Mouse (Mus musculus) megakaryocyte, adult 5-6 weeks (primary cell): ENCODE results near the gene Itpripl2. TPM values are rescaled to one million over a fixed set of nuclear protein-coding genes. Genes with fewer than 3 reads are reported as not detected.

ENCODE experiments used
- ATAC-seq: 2 replicates; pipeline ENCODE4 v1.8.0; 2016; ENCODE audit warnings: mild to moderate bottlenecking, inconsistent platforms; ENCODE audit not compliant: poor library complexity, severe bottlenecking
- total RNA-seq, 2 experiments: library from RNA; stranded (forward) in 1 of 2; stranded (reverse) in 1 of 2; fragments of 153-499, 151-499 nt in 1 of 2; fragments of 221-1000, 200-1000 nt in 1 of 2; gene quantifications; 2 replicates each; pipeline versions ENCODE4 v1.2.3 to v1.2.4; 2015 to 2017

Itpripl2 gene
- total RNA-seq (2015) (16.5 and 17.1 TPM in 2 replicates), total RNA-seq (2017) (32.1 and 36.1 TPM in 2 replicates)

- ATAC-seq: peak; percentile 82
Observed at GRCm38 (mm10) chr7:118491431-118492147, at the start of gene Itpripl2. TSS of gene Itpripl2 (minus strand) at chr7:118491975.

GRCm38 (mm10) chr7:118535076-118535475 lies 43.3 kb upstream of the Itpripl2 start:
- no peak for ATAC-seq

- ATAC-seq: no peak
Observed at GRCm38 (mm10) chr7:118534326-118534725, 42.6 kb upstream of the Itpripl2 start.

- ATAC-seq: peak; percentile 95
Observed at GRCm38 (mm10) chr7:118533178-118533578, 41.4 kb upstream of the Itpripl2 start, which contains the start of gene Coq7. TSS of gene Coq7 (minus strand) at chr7:118533356.

GRCm38 (mm10) chr7:118532519-118533177 lies 40.9 kb upstream of the Itpripl2 start:
- ATAC-seq: peak; percentile 93

- ATAC-seq: no peak
Observed at GRCm38 (mm10) chr7:118526967-118527366, 35.2 kb upstream of the Itpripl2 start.

- ATAC-seq: peak; percentile 74
Observed at GRCm38 (mm10) chr7:118522077-118522476, 30.3 kb upstream of the Itpripl2 start.

GRCm38 (mm10) chr7:118519661-118520060 lies 27.9 kb upstream of the Itpripl2 start:
- no peak for ATAC-seq

- peak; percentile 88 for ATAC-seq
Observed at GRCm38 (mm10) chr7:118518687-118519086, 26.9 kb upstream of the Itpripl2 start.

GRCm38 (mm10) chr7:118517819-118518218 lies 26.0 kb upstream of the Itpripl2 start:
- ATAC-seq: peak; percentile 62

- ATAC-seq: no peak
Observed at GRCm38 (mm10) chr7:118508556-118508955, 16.8 kb upstream of the Itpripl2 start.

GRCm38 (mm10) chr7:118503844-118504243 lies 12.1 kb upstream of the Itpripl2 start:
- ATAC-seq: no peak

- no peak for ATAC-seq
Observed at GRCm38 (mm10) chr7:118502333-118502732, 10.6 kb upstream of the Itpripl2 start.

- ATAC-seq: no peak
Observed at GRCm38 (mm10) chr7:118499784-118500435, 8.1 kb upstream of the Itpripl2 start.

- peak; percentile 67 for ATAC-seq
Observed at GRCm38 (mm10) chr7:118498984-118499783, 7.4 kb upstream of the Itpripl2 start.

GRCm38 (mm10) chr7:118494892-118495579 lies 3.3 kb upstream of the Itpripl2 start:
- ATAC-seq: no peak

GRCm38 (mm10) chr7:118493892-118494291 lies 2.1 kb upstream of the Itpripl2 start:
- no peak for ATAC-seq

GRCm38 (mm10) chr7:118490666-118491430 lies 927 bp downstream of the Itpripl2 start:
- ATAC-seq: peak; percentile 31
